Mouse (Mus musculus) stomach, embryonic 15.5 days (tissue): Measurements from ENCODE around the gene 1700029H14Rik. TPM values are rescaled to one million over a fixed set of nuclear protein-coding genes. Genes with fewer than 3 reads are reported as not detected.

Experiments
- ATAC-seq: fragments of 200-750 bp; cut with Nextera tagmentation; 2 replicates; pipeline ENCODE4 v1.8.0; 2017; ENCODE audit warnings: low read depth, moderate number of reproducible peaks, moderate TSS enrichment; ENCODE audit not compliant: insufficient read depth, low FRiP score
- H3K27ac ChIP-seq: fragments of 300-500 bp; sonication (generic); 2 replicates; pipeline ENCODE4 v1.5.1; 2015; ENCODE audit warnings: mild to moderate bottlenecking, inconsistent platforms
- H3K27me3 ChIP-seq: fragments of 300-500 bp; sonication (generic); replicated peaks from 2 replicates; pipeline ENCODE4 v1.6.1; 2015; ENCODE audit warnings: inconsistent platforms
- H3K36me3 ChIP-seq: fragments of 300-500 bp; sonication (generic); 2 replicates; pipeline ENCODE4 v1.6.1; 2015; ENCODE audit warnings: inconsistent platforms
- H3K4me1 ChIP-seq: fragments of 300-500 bp; sonication (generic); 2 replicates; pipeline ENCODE4 v1.6.1; 2015; ENCODE audit warnings: inconsistent platforms
- H3K4me2 ChIP-seq: fragments of 300-500 bp; sonication (generic); 2 replicates; pipeline ENCODE4 v1.6.1; 2015; ENCODE audit warnings: mild to moderate bottlenecking, inconsistent platforms
- H3K4me3 ChIP-seq: fragments of 300-500 bp; sonication (generic); replicated peaks from 2 replicates; pipeline ENCODE4 v1.5.1; 2015; ENCODE audit warnings: inconsistent platforms
- H3K9ac ChIP-seq: fragments of 300-500 bp; sonication (generic); 2 replicates; pipeline ENCODE4 v1.6.1; 2015; ENCODE audit warnings: inconsistent platforms
- H3K9me3 ChIP-seq: fragments of 300-500 bp; sonication (generic); 2 replicates; pipeline ENCODE4 v1.6.1; 2016; ENCODE audit warnings: inconsistent platforms
- WGBS: fragments of 180-500 bp; shearing (Covaris S2); methylation state at CpG from one replicate; pipeline ENCODE4 v1.1.7; 2015; 5-methylcytosine and 5-hydroxymethylcytosine counted together
- polyA plus RNA-seq: library from polyadenylated mRNA; unstranded; fragments of >200 nt; fragmentation: Nextera tagmentation; extraction: Ambion mirVana; gene quantifications from 2 replicates; pipeline ENCODE4 v1.2.1, GENCODE M21; 2015

Gene 1700029H14Rik
- polyA plus RNA-seq, 1 experiment from 2014 or later, result not detected

- Histone ChIP-seq H3K9me3 (no peaks in the 10 kb centered on the region), H3K4me3 (no peak overlapping the region), H3K4me2 (no peak overlapping the region), H3K4me1 (0 out of 2 replicates have a peak, but pooled peaks cover 3% of the 10 kb centered on the region), H3K9ac (no peak overlapping the region), H3K36me3 (no peaks in the 10 kb centered on the region), H3K27ac (no peak overlapping the region), H3K27me3 (no peaks in the 10 kb centered on the region)
- no peak for ATAC-seq
- WGBS, result 68% methylated on average over 5 of the region's 5 CpGs
Measured at GRCm38 (mm10) chr8:13541526-13541925, 20.7 kb downstream of the 1700029H14Rik start.

GRCm38 (mm10) chr8:13540122-13540521, 22.1 kb downstream of the 1700029H14Rik start:
- Histone ChIP-seq H3K27me3 (no peaks in the 10 kb centered on the region), H3K9ac (no peak overlapping the region), H3K4me2 (no peak overlapping the region), H3K9me3 (no peaks in the 10 kb centered on the region), H3K27ac (no peak overlapping the region), H3K4me1 (0 out of 2 replicates have a peak, but pooled peaks cover 3% of the 10 kb centered on the region), H3K4me3 (no peak overlapping the region), H3K36me3 (no peaks in the 10 kb centered on the region)
- WGBS, result 88% methylated on average over 5 of the region's 5 CpGs
- no peak for ATAC-seq

GRCm38 (mm10) chr8:13538821-13539220, 23.4 kb downstream of the 1700029H14Rik start:
- Histone ChIP-seq H3K4me1 (0 out of 2 replicates have a peak, but pooled peaks cover 3% of the 10 kb centered on the region), H3K27me3 (no peaks in the 10 kb centered on the region), H3K36me3 (no peaks in the 10 kb centered on the region), H3K27ac (no peak overlapping the region), H3K4me3 (no peak overlapping the region), H3K9me3 (no peaks in the 10 kb centered on the region), H3K9ac (no peak overlapping the region), H3K4me2 (no peak overlapping the region; the same call in 1 of the 2 replicates)
- 62% methylated on average over 6 of the region's 6 CpGs for WGBS
- ATAC-seq, result peak; percentile 43; the same call in 1 of the 2 replicates

GRCm38 (mm10) chr8:13537102-13537501, 25.2 kb downstream of the 1700029H14Rik start:
- Histone ChIP-seq H3K36me3 (no peaks in the 10 kb centered on the region), H3K4me2 (no peak overlapping the region), H3K4me3 (no peak overlapping the region), H3K9ac (no peak overlapping the region), H3K27ac (no peak overlapping the region), H3K27me3 (no peaks in the 10 kb centered on the region), H3K9me3 (no peaks in the 10 kb centered on the region), H3K4me1 (peaks cover 7% of the 10 kb centered on the region)
- ATAC-seq, result no peak
- 43% methylated on average over 2 of the region's 2 CpGs for WGBS

GRCm38 (mm10) chr8:13533123-13533522, 29.1 kb downstream of the 1700029H14Rik start:
- Histone ChIP-seq H3K4me3 (no peak overlapping the region), H3K9ac (no peak overlapping the region), H3K4me1 (peaks cover 40% of the 10 kb centered on the region), H3K36me3 (no peaks in the 10 kb centered on the region), H3K9me3 (no peaks in the 10 kb centered on the region), H3K27me3 (no peaks in the 10 kb centered on the region), H3K4me2 (no peak overlapping the region), H3K27ac (no peak overlapping the region)
- 67% methylated on average over 8 of the region's 8 CpGs for WGBS
- ATAC-seq, result no peak

- Histone ChIP-seq H3K4me1 (peaks cover 40% of the 10 kb centered on the region), H3K4me2 (peak overlapping the region; percentile 3; the same call in 1 of the 2 replicates), H3K4me3 (no peak overlapping the region), H3K9me3 (no peaks in the 10 kb centered on the region), H3K27me3 (no peaks in the 10 kb centered on the region), H3K27ac (peak overlapping the region; percentile 87), H3K9ac (no peak overlapping the region), H3K36me3 (no peaks in the 10 kb centered on the region)
- ATAC-seq, result peak; percentile 48; the same call in 1 of the 2 replicates
- 42% methylated on average over 9 of the region's 9 CpGs for WGBS
Measured at GRCm38 (mm10) chr8:13531602-13532171, 30.6 kb downstream of the 1700029H14Rik start.

GRCm38 (mm10) chr8:13530941-13531340, 31.3 kb downstream of the 1700029H14Rik start:
- peak; percentile 66 for ATAC-seq
- H3K27me3 ChIP-seq, result no peaks in the 10 kb centered on the region
- H3K36me3 ChIP-seq, result no peaks in the 10 kb centered on the region
- no peak overlapping the region for H3K9ac ChIP-seq
- no peaks in the 10 kb centered on the region for H3K9me3 ChIP-seq
- 0 out of 2 replicates have a peak overlapping the region, but pooled peaks have one; percentile 3 for H3K4me2 ChIP-seq
- 17% methylated on average over 5 of the region's 5 CpGs for WGBS
- H3K4me1 ChIP-seq, result peaks cover 40% of the 10 kb centered on the region
- H3K4me3 ChIP-seq, result no peak overlapping the region
- H3K27ac ChIP-seq, result peak overlapping the region; percentile 87

- Histone ChIP-seq H3K4me2 (no peak overlapping the region), H3K9ac (no peak overlapping the region), H3K4me1 (peaks cover 40% of the 10 kb centered on the region), H3K27ac (peak overlapping the region; percentile 87), H3K9me3 (no peaks in the 10 kb centered on the region), H3K27me3 (no peaks in the 10 kb centered on the region), H3K4me3 (no peak overlapping the region), H3K36me3 (no peaks in the 10 kb centered on the region)
- ATAC-seq, result no peak
- 75% methylated on average over 3 of the region's 3 CpGs for WGBS
Measured at GRCm38 (mm10) chr8:13530401-13530800, 31.9 kb downstream of the 1700029H14Rik start.

GRCm38 (mm10) chr8:13529891-13530316, 32.4 kb downstream of the 1700029H14Rik start:
- Histone ChIP-seq H3K4me3 (no peak overlapping the region), H3K4me2 (no peak overlapping the region), H3K4me1 (peaks cover 40% of the 10 kb centered on the region), H3K27ac (peak overlapping the region; percentile 87), H3K9me3 (no peaks in the 10 kb centered on the region), H3K9ac (no peak overlapping the region), H3K36me3 (no peaks in the 10 kb centered on the region), H3K27me3 (no peaks in the 10 kb centered on the region)
- peak; percentile 59 for ATAC-seq
- WGBS, result 36% methylated on average over 7 of the region's 7 CpGs

- H3K27me3 ChIP-seq, result no peaks in the 10 kb centered on the region
- no peak overlapping the region for H3K9ac ChIP-seq
- whole genome bisulfite sequencing, result 49% methylated on average over 15 of the region's 15 CpGs
- H3K36me3 ChIP-seq, result no peaks in the 10 kb centered on the region
- peak overlapping the region; percentile 87 for H3K27ac ChIP-seq
- H3K4me2 ChIP-seq, result no peak overlapping the region
- no peaks in the 10 kb centered on the region for H3K9me3 ChIP-seq
- H3K4me1 ChIP-seq, result peaks cover 40% of the 10 kb centered on the region
- no peak overlapping the region for H3K4me3 ChIP-seq
- ATAC-seq, result peak; percentile 17
Measured at GRCm38 (mm10) chr8:13529011-13529840, 33.0 kb downstream of the 1700029H14Rik start.

GRCm38 (mm10) chr8:13521392-13521791, 40.9 kb downstream of the 1700029H14Rik start:
- Histone ChIP-seq H3K27ac (peak overlapping the region; percentile 38), H3K9me3 (no peaks in the 10 kb centered on the region), H3K36me3 (no peaks in the 10 kb centered on the region), H3K4me2 (no peak overlapping the region), H3K27me3 (no peaks in the 10 kb centered on the region), H3K9ac (no peak overlapping the region), H3K4me1 (peaks cover 10% of the 10 kb centered on the region; the same call in 1 of the 2 replicates), H3K4me3 (no peak overlapping the region)
- ATAC-seq, result no peak
- WGBS, result 30% methylated on average over 7 of the region's 7 CpGs

- H3K4me2 ChIP-seq, result no peak overlapping the region
- H3K27ac ChIP-seq, result no peak overlapping the region; the same call in 1 of the 2 replicates
- WGBS, result 51% methylated on average over 6 of the region's 6 CpGs
Measured at GRCm38 (mm10) chr8:13520349-13520748, 41.9 kb downstream of the 1700029H14Rik start.

More at GRCm38 (mm10) chr8:13520349-13520748, 41.9 kb downstream of the 1700029H14Rik start:
- Histone ChIP-seq H3K36me3 (no peaks in the 10 kb centered on the region), H3K4me1 (peaks cover 16% of the 10 kb centered on the region; the same call in 1 of the 2 replicates), H3K9me3 (no peaks in the 10 kb centered on the region), H3K4me3 (no peak overlapping the region), H3K27me3 (no peaks in the 10 kb centered on the region), H3K9ac (no peak overlapping the region)
- no peak for ATAC-seq
